Mouse (Mus musculus) liver, embryonic 11.5 days (tissue): Measurements from ENCODE around the gene Gstp3. TPM values are rescaled to one million over a fixed set of nuclear protein-coding genes. Genes with fewer than 3 reads are reported as not detected.
A peak's percentile ranks its signal among the peaks of the same experiment; 100 is the strongest.

Experiments used
- ATAC-seq: fragments of 200-750 bp; cut with Nextera tagmentation; replicated peaks from 2 replicates; pipeline ENCODE4 v1.8.0; 2017; ENCODE audit warnings: moderate number of reproducible peaks, mild to moderate bottlenecking, moderate TSS enrichment, moderate library complexity; ENCODE audit not compliant: low FRiP score
- DNase-seq: peaks from one replicate; pipeline ENCODE4 v3.0.0-alpha.2; 2017; ENCODE audit warnings: low spot score
- H3K27ac ChIP-seq: fragments of 300-500 bp; sonication (generic); 2 replicates; pipeline ENCODE4 v1.5.1; 2014; ENCODE audit warnings: mild to moderate bottlenecking, low read depth, low read length, control low read depth
- H3K27me3 ChIP-seq: fragments of 300-500 bp; sonication (generic); replicated peaks from 2 replicates; pipeline ENCODE4 v1.6.1; 2014; ENCODE audit warnings: low read length, mixed read lengths; ENCODE audit not compliant: control insufficient read depth, insufficient read depth
- H3K36me3 ChIP-seq: fragments of 300-500 bp; sonication (generic); 2 replicates; pipeline ENCODE4 v1.6.1; 2014; ENCODE audit warnings: mild to moderate bottlenecking, low read length, moderate library complexity, mixed read lengths; ENCODE audit not compliant: control insufficient read depth, insufficient read depth
- H3K4me1 ChIP-seq: fragments of 300-500 bp; sonication (generic); replicated peaks from 2 replicates; pipeline ENCODE4 v1.6.1; 2014; ENCODE audit warnings: low read length, mixed read lengths; ENCODE audit not compliant: control insufficient read depth, insufficient read depth
- H3K4me2 ChIP-seq: fragments of 300-500 bp; sonication (generic); 2 replicates; pipeline ENCODE4 v1.6.1; 2014; ENCODE audit warnings: mild to moderate bottlenecking, control low read depth, moderate library complexity
- H3K4me3 ChIP-seq: fragments of 300-500 bp; sonication (generic); 2 replicates; pipeline ENCODE4 v1.5.1; 2014; ENCODE audit warnings: low read depth, low read length, control low read depth
- H3K9ac ChIP-seq: fragments of 300-500 bp; sonication (generic); 2 replicates; pipeline ENCODE4 v1.6.1; 2014; ENCODE audit warnings: low read depth, low read length, control low read depth
- H3K9me3 ChIP-seq: fragments of 300-500 bp; sonication (generic); 2 replicates; pipeline ENCODE4 v1.6.1; 2016; ENCODE audit warnings: low read length, inconsistent platforms, mixed read lengths; ENCODE audit not compliant: control insufficient read depth
- WGBS: fragments of 180-500 bp; shearing (Covaris S2); extraction: QIAGEN DNeasy Blood & Tissue Kit; methylation state at CpG from one replicate; pipeline ENCODE4 v1.1.7; 2014; 5-methylcytosine and 5-hydroxymethylcytosine counted together
- polyA plus RNA-seq: library from polyadenylated mRNA; unstranded; fragments of >200 nt; fragmentation: Nextera tagmentation; extraction: Ambion mirVana; gene quantifications from 2 replicates; pipeline ENCODE4 v1.2.1, GENCODE M21; 2014

The Gstp3 gene
- polyA plus RNA-seq, 1 experiment from 2014 or later, result 16.7 TPM

DNA sequence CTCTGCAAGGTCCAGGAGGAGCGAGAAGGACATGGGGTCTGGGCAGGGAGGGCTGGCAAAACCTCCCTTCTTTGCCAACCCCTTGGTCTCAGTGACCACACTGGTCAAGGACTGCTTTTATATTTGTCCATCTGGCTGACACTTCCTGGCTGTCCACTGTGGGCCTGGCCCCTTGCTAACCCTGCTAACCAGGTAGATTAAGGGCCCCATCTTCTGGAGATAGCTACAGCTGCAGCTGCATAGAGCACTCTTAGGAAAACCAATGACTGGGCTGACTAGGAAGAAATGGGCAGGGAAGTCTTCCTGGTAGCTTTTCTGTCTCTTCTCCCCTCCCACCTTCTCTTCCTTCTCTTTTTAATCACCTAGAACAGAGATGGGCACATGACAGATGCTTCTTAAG lies 25.6 kb upstream of the Gstp3 start:
- no peaks in the 10 kb centered on the region for H3K36me3 ChIP-seq
- H3K9me3 ChIP-seq, result no peaks in the 10 kb centered on the region
- H3K4me1 ChIP-seq, result peaks cover 16% of the 10 kb centered on the region
- H3K27me3 ChIP-seq, result peaks cover 7% of the 10 kb centered on the region; the same call in 1 of the 2 replicates
- no peak overlapping the region for H3K9ac ChIP-seq
- DNase-seq (no peak), ATAC-seq (no peak)
- WGBS, result 90% methylated on average over 1 of the region's 1 CpGs
- H3K4me2 ChIP-seq, result no peak overlapping the region
- H3K4me3 ChIP-seq, result no peak overlapping the region
- H3K27ac ChIP-seq, result no peak overlapping the region

DNA sequence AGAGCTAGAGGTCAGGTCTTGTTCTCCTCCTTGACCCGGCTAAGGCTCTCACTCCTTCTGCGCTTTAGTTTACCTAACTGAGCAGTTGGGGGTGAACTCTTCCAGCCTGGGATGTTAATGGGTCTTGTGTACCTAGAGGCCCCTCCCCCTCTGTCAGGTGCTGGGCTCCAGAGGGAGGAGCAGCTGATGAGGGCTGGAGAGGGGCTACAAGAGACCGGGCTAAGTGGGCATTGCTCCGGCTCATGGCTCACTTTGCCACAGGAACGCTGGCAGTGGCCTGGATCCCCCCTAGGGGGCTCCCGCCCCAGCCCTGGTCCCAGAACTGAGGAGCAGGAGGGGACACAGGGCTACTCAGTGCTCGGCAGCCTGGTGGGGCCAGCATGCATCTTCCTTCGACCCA lies 24.5 kb upstream of the Gstp3 start:
- no peak overlapping the region for H3K4me2 ChIP-seq
- no peak overlapping the region for H3K27ac ChIP-seq
- H3K9me3 ChIP-seq, result no peaks in the 10 kb centered on the region
- no peak for DNase-seq
- H3K27me3 ChIP-seq, result peaks cover 7% of the 10 kb centered on the region; the same call in 1 of the 2 replicates
- H3K4me3 ChIP-seq, result no peak overlapping the region
- WGBS, result 26% methylated on average over 8 of the region's 8 CpGs
- no peaks in the 10 kb centered on the region for H3K36me3 ChIP-seq
- H3K9ac ChIP-seq, result no peak overlapping the region
- ATAC-seq, result no peak
- peaks cover 16% of the 10 kb centered on the region for H3K4me1 ChIP-seq

DNA sequence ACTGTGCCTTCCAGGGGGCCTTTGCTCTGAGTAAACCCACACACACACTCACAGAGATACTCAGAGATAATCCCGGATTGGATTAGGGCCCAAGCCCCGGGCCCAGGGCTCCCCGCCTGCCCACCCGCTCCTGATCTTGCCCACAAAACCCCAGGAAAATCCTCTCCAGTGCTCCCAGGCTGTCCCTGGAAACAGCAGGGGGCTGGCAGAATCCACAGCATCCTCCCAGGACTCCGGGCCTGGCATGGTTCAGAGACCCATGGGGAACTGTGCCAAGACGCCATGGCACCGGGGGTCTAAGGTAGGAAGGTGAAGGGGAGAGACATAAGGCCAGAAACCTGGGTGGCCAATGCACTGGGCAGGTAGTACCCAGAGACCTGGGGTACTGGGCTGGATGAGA lies 23.9 kb upstream of the Gstp3 start:
- Histone ChIP-seq H3K27me3 (peaks cover 7% of the 10 kb centered on the region; the same call in 1 of the 2 replicates), H3K27ac (no peak overlapping the region), H3K9me3 (no peaks in the 10 kb centered on the region), H3K36me3 (no peaks in the 10 kb centered on the region), H3K4me1 (peaks cover 16% of the 10 kb centered on the region), H3K9ac (no peak overlapping the region), H3K4me3 (no peak overlapping the region), H3K4me2 (no peak overlapping the region)
- no peak for ATAC-seq
- no peak for DNase-seq
- WGBS, result 78% methylated on average over 7 of the region's 7 CpGs

DNA sequence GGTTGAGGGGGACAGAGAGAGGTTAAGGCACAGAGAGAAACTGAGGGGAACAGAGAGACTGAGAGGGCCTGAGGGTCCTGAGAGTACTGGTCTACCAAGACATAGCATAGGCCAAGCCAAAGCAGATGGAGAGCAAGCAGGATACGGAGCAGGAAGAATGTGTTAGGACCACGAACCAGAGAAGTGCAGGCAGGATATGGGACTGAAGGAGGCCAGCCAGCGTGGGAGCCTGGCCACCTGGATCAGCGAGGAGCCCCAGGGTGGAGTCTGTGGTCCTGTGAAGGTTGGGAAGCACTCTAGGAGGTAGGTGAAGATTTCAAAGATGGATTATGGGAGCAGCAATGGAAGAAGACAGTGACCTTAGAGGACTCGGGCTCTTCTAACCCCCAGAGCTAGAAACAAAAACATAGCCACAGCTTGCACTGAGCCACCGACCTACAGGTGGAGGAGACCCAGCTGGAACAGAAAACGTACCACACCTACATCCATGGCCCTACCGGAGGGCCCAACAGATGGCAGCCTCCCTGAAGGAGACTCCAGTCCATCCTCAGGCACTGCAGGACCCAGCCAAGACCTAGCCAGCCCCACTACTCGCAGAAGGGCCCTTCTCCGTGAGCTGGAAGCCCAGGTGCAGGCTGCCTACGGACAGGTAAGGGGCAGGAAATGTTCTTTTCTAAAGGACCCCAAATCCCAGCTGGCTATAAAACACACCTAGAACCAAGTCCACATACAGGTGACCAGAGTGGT lies 23.0 kb upstream of the Gstp3 start:
- DNase-seq (no peak), ATAC-seq (no peak)
- no peak overlapping the region for H3K9ac ChIP-seq
- H3K4me2 ChIP-seq, result no peak overlapping the region
- no peaks in the 10 kb centered on the region for H3K9me3 ChIP-seq
- H3K4me3 ChIP-seq, result no peak overlapping the region
- no peak overlapping the region for H3K27ac ChIP-seq
- no peaks in the 10 kb centered on the region for H3K36me3 ChIP-seq
- peaks cover 7% of the 10 kb centered on the region; the same call in 1 of the 2 replicates for H3K27me3 ChIP-seq
- 70% methylated on average over 11 of the region's 11 CpGs for WGBS
- H3K4me1 ChIP-seq, result peaks cover 16% of the 10 kb centered on the region

DNA sequence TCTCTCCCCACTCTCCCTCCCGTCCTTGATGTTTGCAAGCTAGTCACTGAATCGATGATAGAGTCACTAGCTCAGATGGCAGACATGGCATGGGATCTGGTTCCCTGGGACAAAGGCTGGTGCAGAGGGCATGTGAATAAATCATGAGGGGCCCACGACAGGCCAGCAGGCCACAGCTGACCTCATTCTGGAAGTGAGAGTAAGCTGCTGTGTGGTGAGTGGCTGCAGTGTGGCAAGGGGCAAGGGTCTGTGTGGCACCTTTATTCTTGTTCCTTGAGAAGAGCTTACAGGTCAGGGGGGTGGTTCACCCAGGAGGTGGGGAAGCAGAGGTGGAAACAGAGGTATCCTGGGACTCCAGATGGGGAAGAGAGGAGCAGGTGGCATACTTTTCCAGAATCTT lies 22.0 kb upstream of the Gstp3 start, which contains the start of gene Cabp2:
Cabp2 (plus strand) TSS at position 185 of the 400 bp plus-strand sequence.
- Histone ChIP-seq H3K4me1 (peaks cover 16% of the 10 kb centered on the region), H3K27me3 (peaks cover 7% of the 10 kb centered on the region; the same call in 1 of the 2 replicates), H3K27ac (no peak within 1 kb of the TSS; the same call in 1 of the 2 replicates), H3K4me2 (peak within 1 kb of the TSS; percentile 17; the same call in 1 of the 2 replicates), H3K36me3 (no peaks in the 10 kb centered on the region), H3K9ac (no peak within 1 kb of the TSS), H3K9me3 (no peaks in the 10 kb centered on the region), H3K4me3 (no peak within 1 kb of the TSS)
- WGBS, result 76% methylated on average over 3 of the region's 3 CpGs
- DNase-seq (no peak), ATAC-seq (no peak)

DNA sequence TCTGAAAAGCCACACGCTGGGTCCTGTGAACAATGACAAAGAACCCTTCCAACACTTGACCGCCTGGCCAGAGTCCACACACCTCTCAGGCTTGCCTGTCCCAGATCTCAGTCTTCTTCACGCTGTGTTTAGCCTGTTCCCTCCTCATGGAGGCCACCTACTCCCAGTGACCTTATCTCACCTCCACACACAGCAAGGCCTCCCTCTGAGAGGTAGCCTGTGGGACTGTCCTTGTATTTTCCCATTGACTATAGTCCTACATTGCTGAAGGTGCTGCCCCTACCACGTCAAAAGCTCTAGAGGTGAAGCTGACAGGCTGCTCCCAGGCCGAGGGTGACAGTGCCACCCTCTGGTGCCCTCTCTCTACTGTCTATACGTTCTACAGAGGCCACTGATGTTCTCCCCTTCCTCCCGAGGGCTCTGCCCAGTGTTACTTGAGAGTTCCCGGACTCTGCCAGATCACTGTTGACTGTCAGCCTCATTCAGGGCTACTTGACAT lies 21.2 kb upstream of the Gstp3 start:
- WGBS, result 48% methylated on average over 8 of the region's 8 CpGs
- H3K9me3 ChIP-seq, result no peaks in the 10 kb centered on the region

DNA sequence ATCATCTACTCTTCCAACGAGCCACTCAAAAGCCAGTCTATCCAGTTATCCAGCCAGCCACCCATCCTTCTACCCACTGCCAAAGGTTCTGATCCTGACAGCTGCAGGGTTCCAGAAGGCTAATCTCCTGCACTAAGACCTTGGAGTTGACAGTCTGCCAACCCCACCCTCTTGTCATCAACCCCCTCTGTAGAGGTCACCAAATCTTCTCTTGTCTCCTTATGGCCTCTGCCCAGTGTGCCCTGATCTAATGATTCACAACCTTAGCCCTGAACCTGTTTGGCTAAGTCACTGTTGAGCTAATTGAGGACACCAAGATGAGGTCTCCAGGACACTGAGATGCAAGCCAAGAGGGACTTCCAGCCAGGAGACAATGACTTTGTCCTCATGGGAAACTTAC lies 20.2 kb upstream of the Gstp3 start:
- H3K4me1 ChIP-seq, result peaks cover 16% of the 10 kb centered on the region
- H3K27me3 ChIP-seq, result peaks cover 7% of the 10 kb centered on the region; the same call in 1 of the 2 replicates
- H3K27ac ChIP-seq, result no peak overlapping the region
- whole genome bisulfite sequencing, result 71% methylated on average over 1 of the region's 1 CpGs
- H3K36me3 ChIP-seq, result no peaks in the 10 kb centered on the region
- 0 out of 2 replicates have a peak, but pooled peaks have one; percentile 19 for ATAC-seq
- no peak overlapping the region for H3K4me2 ChIP-seq
- no peak for DNase-seq
- H3K9me3 ChIP-seq, result no peaks in the 10 kb centered on the region
- H3K9ac ChIP-seq, result no peak overlapping the region
- H3K4me3 ChIP-seq, result no peak overlapping the region

More for the DNA sequence above, 21.2 kb upstream of the Gstp3 start:
- Histone ChIP-seq H3K4me3 (no peak overlapping the region), H3K27me3 (peaks cover 7% of the 10 kb centered on the region; the same call in 1 of the 2 replicates), H3K9ac (no peak overlapping the region), H3K4me2 (peak overlapping the region; percentile 17; the same call in 1 of the 2 replicates), H3K36me3 (no peaks in the 10 kb centered on the region), H3K27ac (no peak overlapping the region; the same call in 1 of the 2 replicates), H3K4me1 (peaks cover 16% of the 10 kb centered on the region)
- DNase-seq (no peak), ATAC-seq (peak; percentile 86)

DNA sequence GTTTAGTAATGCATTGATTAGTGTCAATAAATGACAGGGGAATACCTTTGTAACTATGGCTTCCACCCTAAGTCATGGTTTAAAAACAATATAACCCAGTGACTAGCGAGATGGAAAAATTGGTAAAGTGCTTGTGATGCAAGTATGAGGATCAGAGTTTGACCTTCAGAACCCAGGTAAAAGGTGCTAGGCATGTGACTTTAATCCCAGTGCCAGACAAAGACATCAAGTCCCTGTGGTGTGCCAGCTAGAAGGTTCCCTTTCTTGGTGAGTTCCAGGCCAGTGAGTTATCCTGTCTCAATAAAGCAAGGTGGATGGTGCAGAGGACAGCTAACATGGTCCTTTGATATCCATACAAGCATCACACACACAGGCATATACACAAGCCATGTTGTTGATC lies 16.2 kb upstream of the Gstp3 start:
- Histone ChIP-seq H3K9ac (no peak overlapping the region), H3K9me3 (no peaks in the 10 kb centered on the region), H3K36me3 (no peaks in the 10 kb centered on the region), H3K4me2 (no peak overlapping the region), H3K27ac (no peak overlapping the region), H3K4me3 (no peak overlapping the region), H3K27me3 (no peaks in the 10 kb centered on the region), H3K4me1 (peaks cover 3% of the 10 kb centered on the region)
- no peak for ATAC-seq
- no peak for DNase-seq
- 85% methylated on average over 1 of the region's 1 CpGs for WGBS
